23 mouse cellular contexts compared by ENCODE assay signal in genomic region chr6:146740724-146741123, GRCm38 (mm10). TPM values are rescaled to one million over a fixed set of nuclear protein-coding genes. Genes with fewer than 3 reads are reported as not detected.
A peak's percentile ranks its signal among the peaks of the same experiment; 100 is the strongest.
DNase-seq lines count a peak whose midpoint lies in the region; ATAC-seq and TF ChIP-seq lines count a peak whose summit lies in the region.
"Had no signal": no experiment of that assay in that cellular context is flagged by ENCODE, and none has a peak within 500 bp of the region (broad histone marks: within the 10 kb centered on the region; RNA-seq: fewer than 3 reads in every experiment).

No protein-coding gene starts in this region.

- no peaks in the 10 kb centered on the region for H3K27me3 ChIP-seq in heart, embryonic 10.5 days (ENCODE audit: insufficient read depth, poor library complexity, severe bottlenecking)
- H3K27me3 ChIP-seq in liver, embryonic 12.5 days (replicated peaks): no peaks in the 10 kb centered on the region
- H3K27me3 ChIP-seq in liver, postnatal 0 days (ENCODE audit: insufficient read depth, low read length): no peaks in the 10 kb centered on the region
- no peaks in the 10 kb centered on the region for H3K27me3 ChIP-seq in G1E (ENCODE audit: insufficient read depth, low read length)
- no peaks in the 10 kb centered on the region for H3K27me3 ChIP-seq in forebrain, embryonic 15.5 days
- H3K27me3 ChIP-seq: CH12.LX; embryonic facial prominence, embryonic 12.5 days; forebrain, embryonic 13.5 days; Patski had no signal

- ATAC-seq in liver, embryonic 12.5 days: peak; percentile 61
- no peak for ATAC-seq in liver, postnatal 0 days
- peak; percentile 37; the same call in 1 of the 2 replicates for ATAC-seq in G1E (ENCODE audit: extremely low read depth, insufficient number of reproducible peaks, low FRiP score, poor library complexity, severe bottlenecking)
- ATAC-seq in forebrain, embryonic 15.5 days (replicated peaks): no peak
- ATAC-seq: activated CD4-positive, CD25-positive, alpha-beta regulatory T cell, adult 4 months; CD4-positive, CD25-positive, alpha-beta regulatory T cell, adult 4 months; forebrain, embryonic 13.5 days; forebrain, embryonic 16.5 days; Patski had no signal

- H3K36me3 ChIP-seq in heart, embryonic 10.5 days: no peaks in the 10 kb centered on the region
- H3K36me3 ChIP-seq in liver, embryonic 12.5 days: no peaks in the 10 kb centered on the region
- H3K36me3 ChIP-seq in liver, postnatal 0 days (replicated peaks; ENCODE audit: insufficient read depth, low read length): no peaks in the 10 kb centered on the region
- peaks cover 5% of the 10 kb centered on the region for H3K36me3 ChIP-seq in G1E (replicated peaks)
- no peaks in the 10 kb centered on the region for H3K36me3 ChIP-seq in forebrain, embryonic 15.5 days
- H3K36me3 ChIP-seq: embryonic facial prominence, embryonic 10.5 days; embryonic facial prominence, embryonic 12.5 days had no signal

- H3K4me3 ChIP-seq in heart, embryonic 10.5 days: no peak overlapping the region
- no peak overlapping the region for H3K4me3 ChIP-seq in liver, embryonic 12.5 days
- no peak overlapping the region for H3K4me3 ChIP-seq in liver, postnatal 0 days (ENCODE audit: low read depth, low read length)
- no peak overlapping the region for H3K4me3 ChIP-seq in G1E (ENCODE audit: low read depth, low read length)
- no peak overlapping the region for H3K4me3 ChIP-seq in forebrain, embryonic 15.5 days
- H3K4me3 ChIP-seq: embryonic facial prominence, embryonic 10.5 days; embryonic facial prominence, embryonic 12.5 days; forebrain, embryonic 13.5 days had no signal

- TF ChIP-seq CTCF in liver, postnatal 0 days (IDR thresholded peaks at IDR 0.05; ENCODE audit: low read depth): no peak
- no peak for TF ChIP-seq CTCF in G1E (IDR thresholded peaks at IDR 0.05; ENCODE audit: low read depth, low read length)

- peaks cover 24% of the 10 kb centered on the region for H3K4me1 ChIP-seq in heart, embryonic 10.5 days
- H3K4me1 ChIP-seq in liver, embryonic 12.5 days: peaks cover 11% of the 10 kb centered on the region
- peaks cover 6% of the 10 kb centered on the region; the same call in 1 of the 2 replicates for H3K4me1 ChIP-seq in liver, postnatal 0 days (ENCODE audit: insufficient read depth)
- H3K4me1 ChIP-seq in G1E (ENCODE audit: insufficient read depth, low read depth, low read length): peaks cover 23% of the 10 kb centered on the region
- 0 out of 2 replicates have a peak, but pooled peaks cover 6% of the 10 kb centered on the region for H3K4me1 ChIP-seq in forebrain, embryonic 15.5 days

- no peak overlapping the region for H3K4me2 ChIP-seq in liver, embryonic 12.5 days
- H3K4me2 ChIP-seq in liver, postnatal 0 days (ENCODE audit: low read depth, low read length): no peak overlapping the region
- H3K4me2 ChIP-seq in forebrain, embryonic 15.5 days (replicated peaks): no peak overlapping the region
- H3K4me2 ChIP-seq: embryonic facial prominence, embryonic 12.5 days; forebrain, embryonic 13.5 days had no signal

- peak; percentile 16 for DNase-seq in heart, adult 11 months
- no peak for DNase-seq in heart, embryonic 10.5 days (ENCODE audit: low spot score)
- DNase-seq in liver, postnatal 0 days: no peak
- no peak for DNase-seq in G1E (ENCODE audit: low spot score)
- DNase-seq: adrenal gland, adult 8-10 months; adrenal gland, postnatal 14 days; adrenal gland, postnatal 36 days; B cell, adult 2 months; cerebellum, adult 11-12 months; cerebellum, adult 2 months; cerebellum, adult 9-10 months; cerebellum, postnatal 10 days; cerebellum, postnatal 25 days had no signal

- no peaks in the 10 kb centered on the region for H3K9me3 ChIP-seq in heart, embryonic 10.5 days
- H3K9me3 ChIP-seq in liver, embryonic 12.5 days (replicated peaks): no peaks in the 10 kb centered on the region
- no peaks in the 10 kb centered on the region for H3K9me3 ChIP-seq in liver, postnatal 0 days (ENCODE audit: low read length)
- H3K9me3 ChIP-seq in G1E (replicated peaks): no peaks in the 10 kb centered on the region
- no peaks in the 10 kb centered on the region for H3K9me3 ChIP-seq in forebrain, embryonic 15.5 days
- H3K9me3 ChIP-seq: embryonic facial prominence, embryonic 10.5 days; embryonic facial prominence, embryonic 12.5 days; forebrain, embryonic 13.5 days had no signal

- H3K27ac ChIP-seq in heart, embryonic 10.5 days: no peak overlapping the region
- no peak overlapping the region for H3K27ac ChIP-seq in liver, embryonic 12.5 days
- H3K27ac ChIP-seq in liver, postnatal 0 days (ENCODE audit: low read depth): no peak overlapping the region
- H3K27ac ChIP-seq in forebrain, embryonic 15.5 days (replicated peaks): no peak overlapping the region
- H3K27ac ChIP-seq: embryonic facial prominence, embryonic 10.5 days; embryonic facial prominence, embryonic 12.5 days; forebrain, embryonic 13.5 days had no signal

- no peak for TF ChIP-seq EP300 in liver, postnatal 0 days (IDR thresholded peaks at IDR 0.05; ENCODE audit: low read depth)

- H3K9ac ChIP-seq in liver, embryonic 12.5 days: no peak overlapping the region
- H3K9ac ChIP-seq in liver, postnatal 0 days (replicated peaks): no peak overlapping the region
- H3K9ac ChIP-seq in forebrain, embryonic 15.5 days (replicated peaks): no peak overlapping the region
- H3K9ac ChIP-seq: embryonic facial prominence, embryonic 12.5 days; forebrain, embryonic 13.5 days had no signal

RNA-seq across cellular contexts. Expression of gene Stk38l, which starts 15.9 kb away (rescaled TPM):
- polyA plus RNA-seq in heart, embryonic 10.5 days (2016; fragmentation: Nextera tagmentation; extraction: Ambion mirVana): 31.7 and 40.6 TPM in 2 replicates
- polyA plus RNA-seq in liver, embryonic 12.5 days (2016; fragmentation: Nextera tagmentation; extraction: Ambion mirVana): 6.7 and 6.8 TPM in 2 replicates
- polyA plus RNA-seq in liver, postnatal 0 days (2015; fragmentation: Nextera tagmentation; extraction: Ambion mirVana): 4.0 and 4.5 TPM in 2 replicates
- total RNA-seq in G1E (2014; fragmentation: Nextera tagmentation) (4.4 and 9.4 TPM in 2 replicates), G1E (2017) (4.2 and 4.3 TPM in 2 replicates)
- polyA plus RNA-seq in G1E (2012): 0.51 and 0.67 TPM in 2 replicates
- 13.8 and 15.7 TPM in 2 replicates for polyA plus RNA-seq in forebrain, embryonic 15.5 days (2015; fragmentation: Nextera tagmentation; extraction: Ambion mirVana)

RNA-seq across cellular contexts. Expression of gene Arntl2, which starts 55.1 kb away (rescaled TPM):
- 2.7 and 3.6 TPM in 2 replicates for polyA plus RNA-seq in heart, embryonic 10.5 days (2016; fragmentation: Nextera tagmentation; extraction: Ambion mirVana)
- 0.50 and 0.94 TPM in 2 replicates for polyA plus RNA-seq in liver, embryonic 12.5 days (2016; fragmentation: Nextera tagmentation; extraction: Ambion mirVana)
- 0.17 and 0.72 TPM in 2 replicates for polyA plus RNA-seq in liver, postnatal 0 days (2015; fragmentation: Nextera tagmentation; extraction: Ambion mirVana)
- total RNA-seq in G1E (2014; fragmentation: Nextera tagmentation) (not detected in 2 replicates), G1E (2017) (not detected in 2 replicates)
- polyA plus RNA-seq in G1E (2012): not detected in 2 replicates
- 2.6 and 2.7 TPM in 2 replicates for polyA plus RNA-seq in forebrain, embryonic 15.5 days (2015; fragmentation: Nextera tagmentation; extraction: Ambion mirVana)
- total RNA-seq: CH12.LX had no signal

Comparison
In these comparisons a context has a peak if more than half of its experiments do, and no peak if none do; other contexts are left out.
1. ATAC-seq: peak in liver, embryonic 12.5 days (single experiment) and G1E (single experiment); none in liver, postnatal 0 days (single experiment) and forebrain, embryonic 15.5 days (single experiment).